Mouse (Mus musculus): ENCODE results near the gene Taok3.

GRCm38 (mm10) chr5:117264701-117265100, 144.8 kb downstream of the Taok3 start:
- TF ChIP-seq NRF1 (IDR thresholded peaks at IDR 0.05; ENCODE audit: low read depth, low read length) (no peak), POLR2A (IDR thresholded peaks at IDR 0.05; ENCODE audit: low read depth, low read length) (no peak), MXI1 (IDR thresholded peaks at IDR 0.05; ENCODE audit: low read depth, low read length) (no peak), CTCF (conservative IDR thresholded peaks at IDR 0.05 in 1 of 2, IDR thresholded peaks at IDR 0.05 in 1 of 2; ENCODE audit: low read depth in 2 of 2, low read length in 2 of 2) (no peak), RAD21 (IDR thresholded peaks at IDR 0.05; ENCODE audit: low read depth, low read length) (no peak), MAFK (IDR thresholded peaks at IDR 0.05; ENCODE audit: insufficient replicate concordance, low read length) (no peak), ZNF384 (IDR thresholded peaks at IDR 0.05; ENCODE audit: low read depth, low read length) (no peak), MYC (IDR thresholded peaks at IDR 0.05; ENCODE audit: low read depth, low read length) (no peak), EP300 (IDR thresholded peaks at IDR 0.05; ENCODE audit: low read length) (no peak)
